Mouse (Mus musculus): ENCODE results near the gene Taf8. TPM values are rescaled to one million over a fixed set of nuclear protein-coding genes. Genes with fewer than 3 reads are reported as not detected.

The Taf8 gene
- polyA plus RNA-seq, 1 experiment from 2014 or later, result 32.4 TPM

DNA sequence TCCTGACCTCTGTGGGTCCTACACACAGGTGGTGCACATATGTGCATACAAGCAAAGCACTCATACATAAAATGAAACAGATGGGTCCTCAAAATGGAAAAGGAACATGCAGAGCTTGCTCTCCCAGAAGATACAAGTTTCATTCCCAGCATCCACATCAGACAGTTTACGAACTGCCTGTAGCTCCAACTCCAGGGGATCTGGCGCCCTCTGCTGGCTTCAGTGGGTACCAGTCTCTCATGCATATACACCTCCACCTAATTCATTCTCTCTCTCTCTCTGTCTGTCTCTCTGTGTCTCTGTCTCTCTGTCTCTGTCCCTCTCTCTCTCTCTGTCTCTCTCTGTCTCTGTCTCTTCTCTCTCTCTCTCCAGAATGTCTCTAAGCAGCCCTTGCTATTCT, 19.7 kb downstream of the Taf8 start:
- Histone ChIP-seq H3K4me1 (peaks cover 26% of the 10 kb centered on the region), H3K9me3 (replicated peaks) (no peaks in the 10 kb centered on the region), H3K4me3 (replicated peaks) (no peak overlapping the region), H3K36me3 (no peaks in the 10 kb centered on the region), H3K27me3 (no peaks in the 10 kb centered on the region), H3K9ac (no peak overlapping the region), H3K4me2 (replicated peaks) (no peak overlapping the region), H3K27ac (replicated peaks) (no peak overlapping the region)
- ATAC-seq (ENCODE audit: insufficient number of reproducible peaks, low FRiP score, low TSS enrichment, low read depth), result no peak
- 30% methylated on average over 2 of the region's 2 CpGs for WGBS

DNA sequence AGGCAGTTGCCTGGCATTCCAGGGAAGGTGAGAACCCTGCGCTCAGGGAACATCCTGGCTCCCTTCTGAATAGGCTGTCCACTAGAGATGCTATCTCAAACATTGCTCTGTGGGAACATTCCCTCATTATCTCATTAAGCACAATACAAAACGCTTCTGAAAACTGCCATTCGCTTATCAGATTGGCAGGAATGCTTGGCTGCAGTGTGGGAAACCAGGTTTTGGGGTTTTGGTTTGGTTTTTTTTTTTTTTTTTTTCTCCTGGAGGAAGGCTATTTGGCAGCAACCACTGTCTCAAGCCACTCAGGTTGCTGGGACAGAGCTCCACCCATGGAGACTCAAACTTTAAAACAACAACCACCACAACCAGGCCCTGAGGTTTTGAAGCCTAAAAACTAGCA, 22.2 kb downstream of the Taf8 start:
- Histone ChIP-seq H3K27me3 (no peaks in the 10 kb centered on the region), H3K4me1 (peaks cover 13% of the 10 kb centered on the region), H3K9ac (no peak overlapping the region), H3K9me3 (replicated peaks) (no peaks in the 10 kb centered on the region), H3K27ac (replicated peaks) (no peak overlapping the region), H3K4me2 (replicated peaks) (no peak overlapping the region), H3K4me3 (replicated peaks) (no peak overlapping the region), H3K36me3 (no peaks in the 10 kb centered on the region)
- WGBS, result 58% methylated on average over 3 of the region's 3 CpGs
- ATAC-seq (ENCODE audit: insufficient number of reproducible peaks, low FRiP score, low TSS enrichment, low read depth), result no peak

DNA sequence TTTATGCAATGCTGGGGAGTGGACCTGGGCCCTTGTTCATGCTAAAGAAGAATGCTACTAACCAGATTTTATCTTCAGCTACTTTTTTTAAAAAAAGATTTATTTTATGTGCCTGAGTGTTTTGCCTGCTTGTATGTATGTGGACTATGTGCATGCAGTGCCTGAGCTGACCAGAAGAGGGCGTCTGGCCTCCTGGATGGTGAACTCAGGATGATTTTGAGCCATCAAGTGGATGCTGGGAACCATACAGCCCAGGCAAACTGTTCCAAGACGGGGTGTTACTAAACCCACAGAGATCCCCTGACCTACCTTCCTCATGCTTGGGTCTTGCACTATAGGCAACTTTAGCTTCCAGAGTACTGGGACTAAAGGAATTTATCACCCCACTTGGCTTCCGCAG, 26.4 kb downstream of the Taf8 start:
- Histone ChIP-seq H3K9ac (no peak overlapping the region), H3K36me3 (no peaks in the 10 kb centered on the region), H3K4me2 (replicated peaks) (no peak overlapping the region), H3K27me3 (no peaks in the 10 kb centered on the region), H3K27ac (replicated peaks) (no peak overlapping the region), H3K9me3 (replicated peaks) (no peaks in the 10 kb centered on the region), H3K4me3 (replicated peaks) (no peak overlapping the region), H3K4me1 (peaks cover 16% of the 10 kb centered on the region)
- no peak for ATAC-seq (ENCODE audit: insufficient number of reproducible peaks, low FRiP score, low TSS enrichment, low read depth)
- WGBS, result 60% methylated on average over 3 of the region's 3 CpGs

DNA sequence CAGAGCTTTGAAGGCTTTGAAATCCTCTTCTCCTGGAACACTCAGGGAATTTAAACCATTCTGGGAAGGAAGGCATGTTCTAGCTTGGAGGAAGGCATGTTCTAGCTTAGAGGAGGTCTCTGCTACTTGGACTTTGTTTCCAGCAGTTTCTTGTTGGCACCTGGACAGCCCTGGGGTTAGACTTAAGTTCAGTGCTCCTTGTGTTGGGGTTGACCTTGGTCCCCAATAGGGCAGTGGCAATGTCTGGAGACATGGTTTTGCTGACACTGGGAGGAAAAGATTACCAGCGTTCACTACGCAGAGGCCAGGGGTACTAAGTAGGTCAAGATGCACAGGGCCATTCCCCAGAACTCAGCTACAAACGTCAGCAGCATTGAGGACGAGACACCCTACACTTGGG, 26.9 kb downstream of the Taf8 start:
- H3K4me2 ChIP-seq (replicated peaks), result no peak overlapping the region
- no peaks in the 10 kb centered on the region for H3K36me3 ChIP-seq
- H3K9ac ChIP-seq, result no peak overlapping the region
- no peaks in the 10 kb centered on the region for H3K9me3 ChIP-seq (replicated peaks)
- H3K27me3 ChIP-seq, result no peaks in the 10 kb centered on the region
- 82% methylated on average over 4 of the region's 4 CpGs for WGBS
- H3K4me3 ChIP-seq (replicated peaks), result no peak overlapping the region
- no peak for ATAC-seq (ENCODE audit: insufficient number of reproducible peaks, low FRiP score, low TSS enrichment, low read depth)
- H3K27ac ChIP-seq (replicated peaks), result no peak overlapping the region
- H3K4me1 ChIP-seq, result peaks cover 21% of the 10 kb centered on the region

DNA sequence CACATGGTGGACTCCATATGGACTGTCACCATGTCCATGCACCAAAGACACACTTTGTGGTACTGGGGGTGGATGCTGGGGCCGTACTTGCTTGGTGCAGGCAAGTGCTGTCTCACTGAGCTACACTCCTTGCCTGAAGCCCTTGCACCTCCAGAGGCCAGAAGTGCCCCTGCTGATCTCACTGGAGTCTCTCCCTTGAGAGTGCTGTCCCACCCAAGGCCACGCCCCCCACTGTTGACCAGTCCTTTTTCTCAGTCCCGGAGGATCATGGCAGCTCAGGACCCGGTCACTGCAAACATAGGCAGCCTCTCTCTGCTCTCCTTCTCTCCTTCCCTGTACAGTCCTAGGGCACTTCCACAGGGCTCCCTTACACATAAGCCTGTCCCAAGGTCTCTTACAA, 27.8 kb downstream of the Taf8 start:
- no peak overlapping the region for H3K9ac ChIP-seq
- no peaks in the 10 kb centered on the region for H3K27me3 ChIP-seq
- no peak overlapping the region for H3K27ac ChIP-seq (replicated peaks)
- WGBS, result 82% methylated on average over 4 of the region's 4 CpGs
- no peak overlapping the region for H3K4me3 ChIP-seq (replicated peaks)
- no peaks in the 10 kb centered on the region for H3K9me3 ChIP-seq (replicated peaks)
- ATAC-seq (ENCODE audit: insufficient number of reproducible peaks, low FRiP score, low TSS enrichment, low read depth), result no peak
- no peaks in the 10 kb centered on the region for H3K36me3 ChIP-seq
- H3K4me1 ChIP-seq, result peaks cover 24% of the 10 kb centered on the region
- H3K4me2 ChIP-seq (replicated peaks), result no peak overlapping the region

DNA sequence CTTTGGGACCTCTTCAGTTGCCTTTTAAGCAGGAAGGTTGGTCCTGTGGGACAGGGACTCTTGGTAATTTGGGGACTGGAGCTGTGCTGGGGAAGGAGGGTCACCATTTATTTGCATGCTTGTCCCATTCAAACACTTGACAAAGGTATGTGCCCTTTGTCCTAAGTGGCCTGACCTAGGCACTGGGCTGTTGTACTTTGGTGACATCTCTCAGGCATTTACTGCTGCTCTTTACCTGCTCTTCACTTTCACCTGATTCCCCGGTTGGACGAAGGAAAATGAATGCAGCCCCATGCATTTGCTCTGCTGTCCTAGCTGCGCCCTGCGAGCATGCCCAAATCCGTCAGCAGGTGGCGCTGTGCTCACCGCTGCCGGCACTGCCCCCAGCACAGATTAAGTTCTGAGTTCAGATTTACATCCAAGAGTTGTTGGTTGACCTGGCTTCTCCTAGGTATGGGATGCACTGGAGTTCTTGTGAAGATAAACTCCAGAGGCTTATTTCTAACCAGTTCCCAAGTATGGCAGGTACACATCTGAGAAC, 28.6 kb downstream of the Taf8 start:
- peaks cover 25% of the 10 kb centered on the region for H3K4me1 ChIP-seq
- H3K27me3 ChIP-seq, result 0 out of 2 replicates have a peak, but pooled peaks cover 4% of the 10 kb centered on the region
- H3K4me2 ChIP-seq (replicated peaks), result no peak overlapping the region
- H3K9ac ChIP-seq, result no peak overlapping the region
- no peak overlapping the region for H3K27ac ChIP-seq (replicated peaks)
- H3K9me3 ChIP-seq (replicated peaks), result no peaks in the 10 kb centered on the region
- 12% methylated on average over 8 of the region's 8 CpGs for WGBS
- no peaks in the 10 kb centered on the region for H3K36me3 ChIP-seq
- ATAC-seq (ENCODE audit: insufficient number of reproducible peaks, low FRiP score, low TSS enrichment, low read depth), result no peak
- no peak overlapping the region for H3K4me3 ChIP-seq (replicated peaks)

DNA sequence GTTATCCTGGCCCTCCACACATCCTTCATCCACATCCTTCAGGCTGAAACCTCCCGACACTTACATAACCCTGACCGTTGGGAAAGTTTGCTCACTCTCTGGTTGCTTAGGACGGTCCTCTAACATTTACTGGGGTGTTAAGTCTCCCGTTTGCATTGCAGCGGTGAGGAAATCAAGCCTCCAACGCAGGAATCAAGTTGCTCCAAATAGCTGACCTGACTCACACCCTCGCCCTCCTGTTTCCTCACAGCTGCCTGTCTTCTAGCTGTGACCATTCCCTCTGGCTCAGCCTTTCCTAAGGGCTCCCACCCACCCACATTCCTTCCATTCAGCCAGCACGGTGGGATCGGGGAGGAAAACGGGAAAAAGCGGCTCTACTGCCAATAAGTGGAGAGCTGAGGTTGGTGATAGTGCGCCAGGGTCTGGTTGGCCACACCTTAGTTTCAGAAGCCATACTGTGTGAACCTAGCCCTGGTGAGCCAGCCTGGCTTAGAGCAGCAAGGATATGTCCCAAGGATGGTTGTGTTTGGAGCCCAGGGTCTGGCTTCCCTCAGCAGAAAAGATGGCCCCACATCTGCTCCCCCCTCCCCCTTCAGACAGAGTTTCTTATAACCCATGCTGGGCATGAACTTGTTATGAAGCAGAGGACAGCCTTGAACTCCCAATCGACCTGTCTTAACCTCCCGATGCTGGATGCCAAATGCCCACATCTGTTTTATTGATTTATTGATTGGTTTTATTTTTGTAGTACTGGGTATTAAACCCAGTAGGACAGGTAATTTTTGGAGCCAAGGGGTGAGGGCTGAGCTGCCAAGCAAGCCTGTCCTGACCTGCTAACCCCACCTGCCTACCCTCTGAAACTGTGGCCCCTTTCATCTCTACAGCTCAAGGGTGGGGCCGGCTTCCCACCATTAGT, 29.4 kb downstream of the Taf8 start:
- H3K36me3 ChIP-seq, result no peaks in the 10 kb centered on the region
- peaks cover 32% of the 10 kb centered on the region for H3K4me1 ChIP-seq
- no peak overlapping the region for H3K4me3 ChIP-seq (replicated peaks)
- H3K27me3 ChIP-seq, result peaks cover 10% of the 10 kb centered on the region; the same call in 1 of the 2 replicates
- 40% methylated on average over 15 of the region's 15 CpGs for WGBS
- H3K27ac ChIP-seq (replicated peaks), result no peak overlapping the region; the same call in 1 of the 2 replicates
- H3K4me2 ChIP-seq (replicated peaks), result no peak overlapping the region
- no peak overlapping the region for H3K9ac ChIP-seq
- no peaks in the 10 kb centered on the region for H3K9me3 ChIP-seq (replicated peaks)
- no peak for ATAC-seq (ENCODE audit: insufficient number of reproducible peaks, low FRiP score, low TSS enrichment, low read depth)

DNA sequence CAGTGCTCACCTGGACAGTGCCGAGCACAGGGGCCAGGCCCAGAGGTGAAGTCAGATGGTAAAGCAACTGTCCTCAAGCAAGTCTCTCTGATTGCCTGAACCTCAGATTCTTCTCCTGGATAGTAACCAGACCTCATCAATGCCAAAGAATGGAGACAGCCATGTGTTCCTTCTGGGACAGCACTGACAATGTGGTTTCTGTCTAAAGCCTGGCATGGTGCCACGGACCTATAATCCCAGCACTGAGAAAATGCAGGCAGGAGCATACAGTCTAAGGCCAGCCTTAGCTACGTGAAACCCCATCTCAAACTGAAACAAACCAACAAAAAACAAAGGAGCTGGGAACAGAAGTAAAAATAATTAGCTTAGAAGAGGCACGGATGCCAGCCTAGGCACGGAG, 31.4 kb downstream of the Taf8 start:
- Histone ChIP-seq H3K36me3 (no peaks in the 10 kb centered on the region), H3K9ac (no peak overlapping the region), H3K27me3 (peaks cover 20% of the 10 kb centered on the region), H3K9me3 (replicated peaks) (no peaks in the 10 kb centered on the region), H3K4me2 (replicated peaks) (no peak overlapping the region), H3K27ac (replicated peaks) (peak overlapping the region; percentile 77), H3K4me1 (peaks cover 39% of the 10 kb centered on the region), H3K4me3 (replicated peaks) (no peak overlapping the region)
- 42% methylated on average over 5 of the region's 5 CpGs for WGBS
- no peak for ATAC-seq (ENCODE audit: insufficient number of reproducible peaks, low FRiP score, low TSS enrichment, low read depth)

DNA sequence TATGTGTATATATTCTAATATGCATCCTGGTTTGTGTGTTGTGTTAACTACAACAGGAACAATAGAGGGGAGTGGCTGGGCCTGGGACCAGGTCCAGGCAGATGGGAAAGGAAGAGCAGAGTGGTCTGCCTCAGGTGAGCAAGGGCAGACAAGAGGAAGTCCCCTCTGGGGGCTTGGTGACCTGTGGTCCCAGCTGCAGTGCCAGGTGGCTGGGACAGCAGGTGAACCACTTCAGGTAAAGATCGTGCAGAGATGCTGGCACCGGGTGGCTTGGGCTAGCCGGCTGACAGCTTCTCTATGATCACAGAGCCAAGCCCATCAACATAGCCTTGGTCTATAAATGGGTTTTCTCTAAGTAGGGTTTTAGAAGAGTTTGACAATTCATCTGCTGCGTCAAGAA, 32.0 kb downstream of the Taf8 start:
- Histone ChIP-seq H3K9me3 (replicated peaks) (no peaks in the 10 kb centered on the region), H3K36me3 (no peaks in the 10 kb centered on the region), H3K4me2 (replicated peaks) (no peak overlapping the region), H3K27me3 (peaks cover 20% of the 10 kb centered on the region), H3K9ac (no peak overlapping the region), H3K4me3 (replicated peaks) (no peak overlapping the region), H3K4me1 (peaks cover 44% of the 10 kb centered on the region), H3K27ac (replicated peaks) (0 out of 2 replicates have a peak overlapping the region, but pooled peaks have one; percentile 77)
- no peak for ATAC-seq (ENCODE audit: insufficient number of reproducible peaks, low FRiP score, low TSS enrichment, low read depth)
- 71% methylated on average over 4 of the region's 4 CpGs for WGBS

DNA sequence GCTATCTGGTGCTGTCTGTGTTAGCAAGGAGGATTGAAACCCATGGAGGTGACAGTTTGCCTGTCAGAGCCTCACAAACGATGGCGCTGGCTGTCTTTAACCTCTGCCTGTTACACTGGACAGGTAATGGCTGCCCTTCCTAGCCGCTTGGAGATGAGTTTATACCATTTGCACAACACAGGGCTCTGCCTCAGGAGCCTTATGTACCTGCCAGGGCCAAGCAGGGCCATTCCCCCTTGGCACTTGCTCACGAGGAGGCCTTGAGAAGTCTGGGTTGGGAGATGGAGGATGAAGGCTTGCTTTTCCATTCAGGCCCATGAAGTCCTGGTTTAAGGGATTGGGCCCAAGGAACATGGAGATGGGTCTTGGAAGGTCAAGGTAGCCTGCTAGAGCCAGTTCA, 32.5 kb downstream of the Taf8 start:
- H3K4me1 ChIP-seq, result peaks cover 46% of the 10 kb centered on the region
- no peak overlapping the region for H3K4me2 ChIP-seq (replicated peaks)
- no peak overlapping the region for H3K27ac ChIP-seq (replicated peaks)
- H3K9ac ChIP-seq, result no peak overlapping the region
- WGBS, result 92% methylated on average over 4 of the region's 4 CpGs
- H3K36me3 ChIP-seq, result no peaks in the 10 kb centered on the region
- peaks cover 20% of the 10 kb centered on the region for H3K27me3 ChIP-seq
- no peak overlapping the region for H3K4me3 ChIP-seq (replicated peaks)
- H3K9me3 ChIP-seq (replicated peaks), result no peaks in the 10 kb centered on the region
- no peak for ATAC-seq (ENCODE audit: insufficient number of reproducible peaks, low FRiP score, low TSS enrichment, low read depth)

DNA sequence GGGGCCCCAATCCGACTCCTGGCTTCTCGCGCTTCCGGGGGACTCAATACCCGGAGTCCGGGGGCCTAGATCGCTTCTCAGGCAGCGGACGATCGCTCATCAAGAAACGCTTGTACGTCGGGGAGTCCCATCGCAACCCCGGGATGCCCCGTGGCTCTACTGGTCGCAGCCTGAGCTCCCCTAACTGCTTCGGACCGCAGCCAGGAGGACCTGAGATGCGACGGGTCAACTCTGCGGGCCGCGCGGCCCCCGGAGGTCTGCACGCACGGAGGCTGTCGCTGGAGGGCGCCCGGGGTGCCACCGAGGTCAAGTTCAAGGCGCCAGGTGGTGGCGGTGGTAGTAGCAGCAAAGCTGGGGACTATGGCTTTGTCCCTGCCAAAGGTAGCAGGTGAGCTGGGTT, 33.6 kb downstream of the Taf8 start:
- Histone ChIP-seq H3K9me3 (replicated peaks) (no peaks in the 10 kb centered on the region), H3K4me2 (replicated peaks) (peak overlapping the region; percentile 30; the same call in 1 of the 2 replicates), H3K9ac (no peak overlapping the region), H3K27me3 (peaks cover 20% of the 10 kb centered on the region), H3K36me3 (no peaks in the 10 kb centered on the region), H3K4me3 (replicated peaks) (peak overlapping the region; percentile 25), H3K4me1 (peaks cover 46% of the 10 kb centered on the region), H3K27ac (replicated peaks) (no peak overlapping the region)
- ATAC-seq (ENCODE audit: insufficient number of reproducible peaks, low FRiP score, low TSS enrichment, low read depth), result no peak
- 17% methylated on average over 34 of the region's 34 CpGs for WGBS
